Mouse (Mus musculus) CD4-positive helper T cell, adult 2 months (primary cell): ENCODE measurements around the gene Maml3.

Experiments
- DNase-seq: peaks from one replicate; pipeline ENCODE4 v3.0.0-alpha.2; 2012; ENCODE audit warnings: low read depth, missing footprints, low spot score

The Maml3 gene

GRCm38 (mm10) chr3:51712382-51712781, 392.5 kb downstream of the Maml3 start:
- no peak for DNase-seq

- no peak for DNase-seq
These were observed 396.0 kb downstream of the Maml3 start for GRCm38 (mm10) chr3:51708746-51709411.

- no peak for DNase-seq
These were observed 396.5 kb downstream of the Maml3 start for GRCm38 (mm10) chr3:51708375-51708745.

GRCm38 (mm10) chr3:51705220-51705619, 399.7 kb downstream of the Maml3 start:
- DNase-seq, result peak; percentile 14

GRCm38 (mm10) chr3:51703478-51703877, 401.4 kb downstream of the Maml3 start:
- DNase-seq, result no peak

- no peak for DNase-seq
These were observed 402.1 kb downstream of the Maml3 start for GRCm38 (mm10) chr3:51702701-51703286.

GRCm38 (mm10) chr3:51701950-51702349, 402.9 kb downstream of the Maml3 start:
- DNase-seq, result no peak

GRCm38 (mm10) chr3:51701281-51701751, 403.6 kb downstream of the Maml3 start:
- peak; percentile 67 for DNase-seq

GRCm38 (mm10) chr3:51700731-51701280, 404.1 kb downstream of the Maml3 start:
- DNase-seq, result no peak

- DNase-seq, result no peak
These were observed 404.8 kb downstream of the Maml3 start for GRCm38 (mm10) chr3:51700123-51700522.

- DNase-seq, result no peak
These were observed 406.9 kb downstream of the Maml3 start for GRCm38 (mm10) chr3:51697931-51698330.

- no peak for DNase-seq
These were observed 409.2 kb downstream of the Maml3 start for GRCm38 (mm10) chr3:51695713-51696112.

GRCm38 (mm10) chr3:51694576-51694975, 410.3 kb downstream of the Maml3 start:
- DNase-seq, result no peak

GRCm38 (mm10) chr3:51693196-51693595, 411.7 kb downstream of the Maml3 start:
- no peak for DNase-seq

- DNase-seq, result no peak
These were observed 416.2 kb downstream of the Maml3 start for GRCm38 (mm10) chr3:51688725-51689124.

- no peak for DNase-seq
These were observed 418.1 kb downstream of the Maml3 start for GRCm38 (mm10) chr3:51686791-51687190.

GRCm38 (mm10) chr3:51686316-51686715, 418.6 kb downstream of the Maml3 start:
- no peak for DNase-seq

GRCm38 (mm10) chr3:51685539-51685938, 419.3 kb downstream of the Maml3 start:
- DNase-seq, result no peak

- DNase-seq, result no peak
These were observed 429.9 kb downstream of the Maml3 start for GRCm38 (mm10) chr3:51674963-51675362.

- no peak for DNase-seq
These were observed 431.3 kb downstream of the Maml3 start for GRCm38 (mm10) chr3:51673408-51674086.

- DNase-seq, result no peak
These were observed 432.2 kb downstream of the Maml3 start for GRCm38 (mm10) chr3:51672631-51673030.

- no peak for DNase-seq
These were observed 433.8 kb downstream of the Maml3 start for GRCm38 (mm10) chr3:51671071-51671469.
